Mouse (Mus musculus): Measurements from ENCODE around the gene Msln.
A peak's percentile ranks its signal among the peaks of the same experiment; 100 is the strongest.
"Not testable (repeated sequence)": the region's sequence is repeated elsewhere in the genome, so short reads cannot be mapped to it uniquely, and the experiment has no call there.

Msln gene

DNA sequence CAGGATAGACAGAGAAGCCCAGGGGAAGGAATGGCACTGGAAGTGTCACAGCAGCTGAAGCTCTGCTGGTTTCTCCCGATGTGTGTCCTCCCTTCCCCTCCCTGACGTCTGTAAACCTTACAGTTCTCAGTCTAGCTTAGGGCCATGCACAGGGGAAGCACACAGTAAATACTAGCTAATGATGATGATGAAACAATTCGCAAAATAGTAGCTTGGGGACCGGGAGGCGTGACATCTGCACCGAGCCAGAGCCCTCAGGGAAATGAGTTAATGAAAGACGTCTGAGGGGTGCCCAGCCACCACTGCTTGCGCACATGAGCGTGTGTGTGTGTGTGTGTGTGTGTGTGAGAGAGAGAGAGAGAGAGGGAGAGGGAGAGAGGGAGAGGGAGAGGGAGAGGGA, 15.2 kb upstream of the Msln start:
- DNase-seq, result no peak

DNA sequence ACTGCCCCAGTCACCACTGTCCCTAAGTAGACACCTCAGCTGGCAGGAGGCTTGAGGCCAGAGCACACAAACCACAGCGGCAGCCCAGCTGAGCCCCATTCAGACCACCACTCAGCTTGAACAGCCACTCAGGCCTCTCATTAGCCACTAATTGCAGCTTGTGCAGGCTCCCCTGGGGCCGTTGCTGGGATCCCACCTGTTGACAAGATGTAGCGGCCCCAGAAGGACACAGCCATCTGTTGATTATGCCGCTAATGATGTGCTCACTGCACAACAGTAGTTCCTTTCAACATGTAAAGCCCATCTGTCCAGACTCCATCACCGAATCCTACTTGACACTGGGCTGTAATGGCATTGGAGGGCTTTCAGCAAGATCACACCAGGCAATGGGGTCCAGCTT, 11.7 kb upstream of the Msln start:
- no peak for DNase-seq

DNA sequence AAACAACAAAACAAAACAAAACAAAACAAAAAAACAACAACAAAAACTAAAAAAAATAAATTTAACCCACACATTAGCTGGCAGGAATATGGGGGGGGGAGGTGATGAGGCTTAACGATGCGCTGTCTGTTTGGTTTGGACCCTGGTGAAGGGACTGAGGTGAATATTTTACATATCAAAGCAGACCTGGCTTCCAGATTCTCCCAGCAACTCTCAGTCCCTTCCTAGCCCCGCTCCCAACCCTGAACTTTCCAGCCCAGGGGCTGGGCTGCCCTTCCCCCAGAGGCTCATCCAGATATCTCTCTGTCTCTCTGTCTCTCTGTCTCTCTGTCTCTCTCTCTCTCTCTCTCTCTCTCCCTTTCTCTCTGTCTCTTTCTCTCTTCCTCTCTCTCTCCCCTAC, 8.4 kb upstream of the Msln start:
- no peak for DNase-seq

DNA sequence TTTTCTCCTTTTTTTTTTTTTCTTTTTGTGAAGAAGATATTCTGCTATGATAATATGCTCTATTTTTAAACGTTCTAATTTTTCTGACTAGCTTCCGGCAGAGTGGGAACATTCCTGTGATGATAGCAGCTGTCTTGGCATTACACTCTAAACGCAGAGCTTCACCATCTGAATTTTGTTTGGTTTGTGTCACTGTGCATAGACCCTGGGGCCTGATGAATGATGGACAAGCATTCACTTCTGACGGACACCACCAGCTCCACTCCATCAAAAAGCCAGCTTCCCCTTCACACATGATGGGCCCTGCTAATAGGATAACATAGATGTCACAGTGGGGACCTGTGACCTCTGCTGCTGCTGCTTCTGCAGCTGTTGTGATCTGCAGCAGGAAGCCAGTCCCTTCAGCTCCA, 7.4 kb upstream of the Msln start:
- DNase-seq, result no peak

DNA sequence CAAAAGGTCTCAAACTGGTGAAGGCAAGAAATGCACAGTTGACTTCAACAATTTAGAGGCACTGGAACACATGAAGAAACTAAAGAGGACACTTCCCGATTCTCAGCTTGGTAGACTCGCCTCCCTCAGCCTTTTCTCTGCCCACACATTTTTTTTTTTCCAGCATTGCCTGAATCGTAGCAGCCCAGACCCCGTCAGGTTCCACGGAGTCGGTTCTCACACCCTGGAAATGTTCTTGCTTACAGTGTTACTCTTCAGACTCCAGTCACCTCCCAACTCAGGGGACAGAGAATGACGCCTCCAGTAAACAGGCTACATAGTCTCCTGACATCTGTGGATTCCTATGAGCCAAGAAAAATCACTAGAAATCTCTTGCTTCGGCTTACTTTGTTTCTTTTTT, 6.0 kb upstream of the Msln start:
- DNase-seq, result no peak

DNA sequence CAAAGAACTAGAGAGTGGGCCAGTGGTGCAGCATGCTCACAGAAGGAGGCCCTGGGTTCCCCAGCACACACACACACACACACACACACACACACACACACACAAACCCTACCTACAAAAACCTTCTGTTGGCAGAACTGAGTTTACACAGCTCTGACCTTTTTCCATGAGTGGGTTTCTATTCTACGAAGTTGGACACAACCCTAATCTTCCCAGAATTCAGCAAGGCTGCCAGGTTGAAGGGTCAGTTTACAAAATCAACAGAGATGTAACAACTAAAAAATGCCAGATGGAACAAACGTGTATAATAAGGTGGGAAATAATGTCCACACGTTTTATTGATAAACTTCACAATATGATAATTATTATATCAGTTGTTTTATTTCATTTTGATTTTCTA, 3.5 kb upstream of the Msln start:
- DNase-seq, result no peak

DNA sequence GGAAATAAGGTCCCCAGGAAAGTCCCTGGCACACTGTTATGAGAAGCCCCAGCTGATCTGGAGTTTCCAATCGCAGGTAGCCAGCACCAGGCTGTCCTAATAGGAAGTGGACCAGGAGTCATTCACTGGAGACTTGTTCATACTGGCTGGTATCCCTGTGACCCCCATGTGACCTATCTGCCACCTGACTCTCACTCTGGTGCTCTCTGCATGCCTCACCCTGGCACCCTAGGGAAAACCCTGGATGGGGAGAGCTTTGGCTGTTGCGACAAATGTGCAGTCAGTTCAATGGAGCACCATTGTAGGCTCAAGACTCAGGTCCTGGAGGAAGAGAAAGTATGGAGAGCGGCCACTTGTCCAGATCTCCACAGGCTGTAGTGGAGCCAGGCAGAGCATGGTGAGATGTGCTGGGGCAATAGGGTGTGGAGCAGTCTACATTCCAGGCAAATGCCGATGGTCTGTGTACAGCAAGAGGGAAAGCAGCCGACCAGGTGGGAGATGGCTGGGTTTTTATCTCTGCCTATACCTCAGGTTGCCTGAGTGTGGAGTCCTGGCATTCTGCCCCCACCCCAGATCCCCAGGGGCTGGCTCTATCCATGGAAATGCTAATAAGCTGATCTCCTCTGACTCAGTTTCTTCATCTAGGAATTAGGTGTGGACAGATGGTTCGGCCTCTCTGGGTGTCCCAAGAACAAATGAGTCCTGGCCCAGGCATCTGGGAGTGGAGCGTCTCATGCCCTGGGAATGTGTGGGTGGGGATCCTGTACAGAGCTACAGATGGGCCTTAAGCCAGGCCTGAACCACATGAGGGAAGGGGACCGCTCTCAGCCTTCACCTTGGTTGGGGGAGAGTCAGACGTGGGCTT, 2.4 kb upstream of the Msln start:
- no peak for DNase-seq

DNA sequence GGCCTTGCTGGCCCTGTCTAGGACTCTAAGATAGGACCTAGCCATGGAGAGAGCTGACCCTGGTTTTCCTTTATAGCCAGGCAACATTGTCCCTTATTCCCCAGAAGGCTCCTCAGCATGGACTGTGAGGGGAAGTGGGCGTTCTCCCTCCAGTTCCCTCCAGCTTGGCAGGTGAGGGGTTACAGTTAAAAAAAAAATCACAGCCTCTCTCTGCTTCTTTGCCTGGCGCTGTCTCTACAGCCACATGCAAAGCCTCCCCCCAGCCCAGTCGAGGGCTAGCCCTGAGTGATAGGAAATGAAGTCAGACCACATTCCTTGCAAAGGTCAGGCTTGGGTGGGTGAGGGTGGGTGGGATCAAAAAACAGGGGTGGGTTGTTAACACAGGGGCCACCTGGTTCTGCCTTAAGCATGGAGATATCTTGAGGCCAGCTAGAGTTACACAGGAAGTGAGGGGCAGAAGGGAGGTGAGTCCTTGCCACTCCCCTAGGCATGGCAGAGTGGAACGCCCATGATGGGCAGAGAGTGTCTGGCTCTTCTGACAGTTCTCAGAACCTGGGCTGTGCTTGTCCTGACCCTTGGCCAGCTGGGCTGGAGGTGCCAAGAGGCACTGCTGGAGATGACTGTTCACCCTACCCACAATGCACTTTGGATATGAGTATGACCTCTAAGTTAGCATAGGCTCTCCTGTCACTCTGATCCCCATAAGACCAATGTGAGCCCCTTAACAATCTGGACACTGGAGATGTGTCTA, 1.6 kb upstream of the Msln start:
- DNase-seq, result no peak

DNA sequence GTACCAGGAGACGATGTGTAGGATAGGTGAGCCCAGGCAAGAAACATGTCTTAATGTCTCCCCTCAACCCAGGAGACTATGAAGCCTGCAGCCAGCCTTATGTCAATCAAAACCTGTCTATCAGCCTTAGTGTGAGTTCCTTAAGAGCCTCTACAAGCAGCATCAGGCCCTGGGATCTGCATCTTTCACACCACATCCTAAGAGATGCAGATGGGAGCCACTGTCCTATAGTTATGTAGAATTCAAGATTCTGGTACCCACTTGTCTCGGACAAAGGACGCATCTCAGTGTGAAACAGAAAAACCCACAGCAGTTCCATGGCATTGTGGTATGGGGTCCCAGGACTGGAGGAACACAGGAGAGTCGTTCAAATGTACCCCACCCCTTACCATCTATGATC, 908 bp upstream of the Msln start:
- DNase-seq, result no peak

DNA sequence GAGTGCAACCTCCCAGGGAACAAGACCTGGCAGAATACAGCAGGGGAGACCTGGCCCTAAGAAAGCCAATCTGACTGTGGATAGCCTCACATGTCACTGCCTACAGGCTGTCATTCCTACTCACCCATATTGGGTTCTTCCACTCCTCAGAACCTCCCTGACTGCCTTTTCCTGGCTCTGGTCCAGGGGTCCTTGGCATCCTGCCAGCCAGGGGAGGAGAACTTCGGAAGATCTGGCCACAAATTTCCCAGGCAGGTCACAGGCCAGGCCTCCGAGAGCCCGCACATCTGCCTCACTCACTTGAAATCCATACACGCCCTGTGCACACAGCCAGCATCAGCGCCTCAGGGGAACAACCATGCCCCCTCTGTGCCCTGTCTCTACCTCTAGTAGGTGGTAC, 2.7 kb downstream of the Msln start:
- DNase-seq, result peak; percentile 50 to 79

DNA sequence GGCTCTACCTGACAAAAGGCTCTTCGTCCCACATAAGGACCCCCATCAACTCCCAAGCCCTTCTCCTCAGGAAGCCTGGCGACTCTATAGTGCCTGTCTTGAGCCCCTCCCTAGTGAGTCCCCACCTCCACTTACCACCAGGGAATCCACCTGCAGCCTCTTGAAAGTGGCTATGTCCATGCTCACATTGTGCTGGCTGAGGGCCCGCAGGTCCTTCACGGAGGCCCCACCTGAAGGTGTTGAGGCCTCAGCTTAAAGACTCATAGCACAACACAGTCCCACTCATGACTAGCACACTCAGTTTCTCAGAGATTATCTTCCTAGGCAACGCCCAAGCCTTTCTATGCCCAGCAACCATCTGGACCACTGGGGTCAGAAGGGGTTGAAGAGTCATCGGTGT, 4.9 kb downstream of the Msln start:
- no peak for DNase-seq

DNA sequence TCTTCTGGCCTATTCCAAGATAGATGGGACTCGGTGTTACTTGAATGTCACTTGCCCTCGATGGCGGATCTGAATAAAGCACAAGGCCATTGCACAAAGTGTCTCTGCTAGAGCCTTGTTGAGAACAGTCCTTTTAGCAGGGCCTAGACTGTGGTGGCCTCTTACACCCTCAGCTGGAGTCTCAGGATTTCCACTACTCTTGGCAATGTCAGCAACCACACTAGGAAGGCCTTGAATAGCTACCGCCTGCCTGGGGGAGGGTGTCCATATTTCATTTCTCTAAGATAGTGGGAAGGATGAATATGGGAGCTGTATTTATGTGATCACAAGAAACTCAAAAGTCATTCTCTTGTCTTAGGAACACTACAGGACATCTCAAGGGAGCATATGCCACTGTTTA, 5.9 kb downstream of the Msln start:
- no peak for DNase-seq

DNA sequence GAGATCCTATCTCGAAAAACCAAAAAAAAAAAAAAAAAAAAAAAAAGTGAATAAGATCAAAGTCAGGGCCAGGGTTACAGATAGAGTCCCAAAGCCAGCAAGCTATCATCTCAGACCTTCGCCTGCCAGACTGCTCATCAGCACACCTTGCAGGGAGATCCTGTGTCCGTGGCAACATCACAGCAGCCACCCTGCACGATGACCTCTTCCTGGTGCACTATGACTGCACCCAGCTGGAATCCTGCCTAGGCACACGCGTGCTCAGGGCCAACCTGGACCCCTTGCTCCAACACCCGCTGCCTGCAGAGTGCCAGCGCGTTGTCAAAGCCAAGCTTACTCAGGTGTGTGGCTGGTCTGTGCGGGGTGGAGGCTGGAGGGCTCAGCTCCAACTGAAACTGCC, 9.9 kb downstream of the Msln start:
- no peak for DNase-seq

DNA sequence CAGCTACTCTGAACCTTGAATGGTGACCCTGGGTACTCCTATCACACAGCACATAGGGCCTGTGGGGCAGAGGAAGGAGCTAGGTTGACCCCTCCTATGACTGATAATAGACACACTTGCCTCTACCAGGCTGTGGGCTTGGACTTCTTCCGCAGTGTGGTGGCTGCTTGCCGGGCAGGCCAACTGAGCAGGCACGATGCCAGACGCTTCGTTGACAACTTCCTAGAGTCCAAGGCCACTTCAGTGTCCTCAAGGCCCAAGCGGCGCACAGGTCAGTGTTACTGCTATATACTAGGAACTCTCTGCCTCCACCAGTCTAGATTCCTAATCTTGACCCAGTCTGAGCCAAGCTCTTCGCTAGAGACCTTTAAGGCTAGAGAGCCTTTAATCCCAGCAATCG, 10.3 kb downstream of the Msln start:
- peak in 1 of 2 experiments; percentile 32 for DNase-seq

DNA sequence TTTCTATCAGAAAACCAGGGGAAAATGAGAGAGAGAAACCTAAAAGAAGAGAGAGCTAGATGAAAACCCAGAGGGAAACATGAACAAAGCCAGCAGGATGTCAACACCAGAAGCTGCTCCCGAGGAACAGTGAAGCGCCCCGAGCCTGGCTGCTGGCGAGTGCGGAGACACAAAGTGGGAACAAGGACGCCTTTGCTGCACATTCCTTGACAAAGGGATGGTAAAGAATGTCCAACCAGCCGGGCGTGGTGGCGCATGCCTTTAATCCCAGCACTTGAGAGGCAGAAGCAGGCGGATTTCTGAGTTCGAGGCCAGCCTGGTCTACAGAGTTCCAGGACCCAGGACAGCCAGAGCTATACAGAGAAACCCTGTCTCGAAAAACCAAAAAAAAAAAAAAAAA, 12.7 kb downstream of the Msln start:
- not testable (repeated sequence) for DNase-seq

DNA sequence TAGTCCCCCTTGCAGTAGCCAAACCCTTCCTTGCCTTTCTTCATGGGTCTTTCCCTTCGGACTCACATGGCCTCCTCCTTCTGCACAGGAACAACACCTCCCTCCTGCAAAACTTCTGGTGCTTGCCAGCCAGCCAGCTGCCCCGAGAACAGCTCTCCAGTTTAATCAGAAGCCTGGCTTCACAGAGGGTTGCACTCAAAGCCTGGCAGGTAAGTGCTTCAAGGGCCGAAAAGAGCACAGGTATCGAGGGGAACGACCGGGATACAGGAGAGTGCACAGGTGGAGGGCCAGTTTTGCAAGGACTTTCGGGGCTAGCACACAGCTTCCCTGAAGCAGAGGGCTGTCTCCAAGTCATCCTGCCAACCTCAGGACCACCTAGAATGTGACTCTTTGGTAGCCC, 15.3 kb downstream of the Msln start:
- DNase-seq, result no peak

DNA sequence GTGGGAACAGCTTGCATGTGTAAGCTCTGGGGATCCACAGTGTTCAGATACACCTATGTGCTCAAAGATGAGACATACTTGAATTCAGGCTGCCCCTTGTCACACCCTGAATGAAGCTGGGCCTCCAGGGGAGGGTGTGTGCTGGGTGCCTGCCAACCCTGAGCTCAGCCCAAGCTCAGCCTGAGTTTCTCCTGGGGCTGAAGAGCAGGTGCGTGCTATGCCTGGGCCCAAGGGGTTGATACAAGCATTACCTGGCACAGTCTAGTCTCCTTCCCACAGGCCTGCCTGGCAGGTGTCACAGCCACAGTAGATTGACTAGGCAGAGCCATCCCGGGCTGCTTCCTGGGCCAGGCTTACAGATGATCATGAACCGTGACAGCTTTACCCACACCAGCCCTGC, 18.4 kb downstream of the Msln start, which contains the start of gene Mslnl:
Mslnl (plus strand) TSS at position 298 of the 400 bp plus-strand sequence.
- no peak for DNase-seq

DNA sequence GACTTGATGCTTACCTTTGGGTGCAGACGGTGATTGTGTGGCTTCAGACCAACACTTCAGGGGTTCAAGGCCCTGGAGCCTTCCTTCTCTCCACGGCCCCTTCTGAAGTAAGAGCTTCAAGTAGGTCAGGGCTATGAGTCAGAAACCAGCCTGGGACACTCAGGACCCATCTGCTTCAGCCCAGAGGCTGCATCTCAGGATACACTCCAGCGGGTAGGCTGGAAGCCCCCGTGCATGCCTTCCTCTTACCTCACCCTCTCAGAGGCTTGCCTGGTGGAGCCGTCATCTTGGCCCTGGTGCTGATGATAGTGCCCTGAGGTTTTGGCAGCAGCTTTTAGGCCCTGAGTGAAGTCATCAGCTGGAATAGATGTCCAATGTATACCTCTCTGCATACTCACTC, 18.9 kb downstream of the Msln start:
- DNase-seq, result no peak

DNA sequence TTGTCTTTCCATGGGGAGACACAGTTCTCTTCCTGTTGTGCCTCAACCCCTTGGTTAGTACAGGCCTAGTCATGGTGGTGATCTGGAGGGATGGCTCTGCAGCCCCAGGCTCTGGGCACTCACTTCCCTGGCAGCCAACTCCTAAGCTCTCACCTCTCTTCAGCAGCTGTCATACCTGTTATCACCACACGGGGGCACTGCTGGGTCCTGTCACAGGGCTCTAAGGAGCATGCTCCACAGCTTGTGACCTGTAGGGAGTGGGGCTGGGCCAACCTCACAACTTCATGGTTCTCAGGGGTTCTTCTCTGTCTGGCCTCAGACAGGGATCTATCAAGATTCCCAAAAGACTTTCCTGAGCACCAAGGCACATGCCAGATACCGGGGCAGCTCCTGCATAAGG, 22.1 kb downstream of the Msln start:
- DNase-seq, result peak; percentile 90 to 96

DNA sequence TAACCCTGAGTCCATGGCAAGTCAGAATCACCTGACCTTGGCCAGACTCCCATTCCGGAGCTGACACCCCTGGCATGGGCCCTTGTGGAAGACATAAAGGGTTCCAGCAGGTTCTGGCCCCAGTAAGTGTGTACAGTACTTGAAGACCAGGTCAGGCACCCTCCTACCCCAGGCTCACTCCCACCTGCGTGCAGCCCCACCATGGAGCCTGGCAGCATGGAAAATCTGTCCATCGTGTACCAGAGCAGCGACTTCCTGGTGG, 26.2 kb downstream of the Msln start:
- peak in 1 of 2 experiments; percentile 69 for DNase-seq

DNA sequence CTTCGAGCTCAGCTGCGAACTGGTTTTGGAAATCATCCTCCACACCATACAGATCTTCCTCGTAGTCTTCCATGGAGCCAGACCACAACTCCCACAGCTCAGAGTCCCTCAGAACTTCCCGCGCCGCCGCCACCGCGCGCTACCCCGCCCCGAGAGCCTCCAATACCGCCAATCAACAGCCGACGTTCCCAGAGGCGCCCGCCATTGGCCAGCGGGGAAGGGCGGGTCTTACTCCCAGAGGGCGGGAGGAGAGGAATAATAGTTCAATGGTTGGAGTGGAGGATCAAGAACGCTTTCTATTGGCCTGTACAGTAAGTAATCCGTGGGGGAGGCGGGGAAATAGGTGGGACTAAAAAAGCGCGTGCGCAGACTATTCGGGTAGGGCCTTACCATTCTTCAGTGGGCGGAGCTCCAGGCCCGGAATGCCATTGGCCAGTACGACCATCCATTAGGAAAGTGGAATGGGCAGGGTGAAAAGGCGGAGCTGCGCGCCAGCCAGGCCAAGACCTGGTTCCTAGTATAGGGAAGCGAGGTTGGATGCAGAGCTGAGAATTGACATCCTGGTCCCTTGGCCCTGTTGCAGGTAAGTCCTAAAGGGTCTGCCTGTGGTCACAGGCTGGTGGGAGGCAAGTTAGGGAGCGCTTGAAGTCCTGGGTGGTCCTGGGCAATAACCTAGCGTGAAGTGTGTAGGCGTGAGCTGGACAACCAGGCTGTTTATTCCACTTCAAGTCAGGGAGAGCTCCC, 26.7 kb downstream of the Msln start, which contains the start of the genes Chtf18 and Rpusd1:
Chtf18 (minus strand) TSS at position 155 of the 744 bp plus-strand sequence.
Rpusd1 (plus strand) TSS at position 406 of the 744 bp plus-strand sequence.
- DNase-seq, result peak; percentile 99 to 100

DNA sequence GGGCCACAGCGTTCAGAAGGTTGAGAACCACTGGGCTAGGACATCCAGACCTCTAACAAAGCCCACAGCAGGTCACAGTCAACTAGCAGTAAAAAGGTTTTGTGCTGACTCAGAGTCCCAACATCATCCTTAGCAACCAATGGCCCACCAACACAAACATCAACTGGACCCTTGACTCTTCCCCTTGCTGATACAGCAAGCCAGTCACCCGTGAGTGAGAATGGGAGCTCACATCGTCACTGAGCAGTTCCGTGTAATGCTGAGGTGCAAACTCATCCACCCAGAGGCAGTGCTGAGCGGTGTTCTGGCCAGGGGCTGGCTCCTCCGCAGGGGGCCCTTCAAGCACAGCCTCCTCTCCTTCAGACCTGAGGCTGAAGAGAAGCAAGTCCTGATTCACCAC, 28.9 kb downstream of the Msln start:
- DNase-seq, result no peak

DNA sequence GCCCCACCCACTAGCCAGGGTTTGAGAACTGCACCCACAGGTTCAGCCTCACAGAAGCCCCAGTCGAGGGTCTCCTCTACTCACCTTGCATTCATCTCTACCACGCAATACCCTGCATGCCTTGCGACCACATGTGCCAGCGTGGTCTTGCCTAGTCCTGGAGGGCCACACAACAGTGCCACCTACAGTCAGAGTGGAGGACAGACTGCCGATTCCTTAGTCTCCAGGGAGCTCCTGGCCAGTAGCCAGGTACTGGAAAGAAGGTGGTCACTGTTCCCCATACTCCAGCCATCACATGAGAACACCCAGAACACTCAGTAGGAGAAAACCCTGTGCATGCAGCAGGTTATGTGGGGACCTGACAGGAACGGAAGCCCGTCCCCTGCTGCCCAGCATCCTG, 30.3 kb downstream of the Msln start:
- DNase-seq, result peak in 1 of 2 experiments; percentile 43

DNA sequence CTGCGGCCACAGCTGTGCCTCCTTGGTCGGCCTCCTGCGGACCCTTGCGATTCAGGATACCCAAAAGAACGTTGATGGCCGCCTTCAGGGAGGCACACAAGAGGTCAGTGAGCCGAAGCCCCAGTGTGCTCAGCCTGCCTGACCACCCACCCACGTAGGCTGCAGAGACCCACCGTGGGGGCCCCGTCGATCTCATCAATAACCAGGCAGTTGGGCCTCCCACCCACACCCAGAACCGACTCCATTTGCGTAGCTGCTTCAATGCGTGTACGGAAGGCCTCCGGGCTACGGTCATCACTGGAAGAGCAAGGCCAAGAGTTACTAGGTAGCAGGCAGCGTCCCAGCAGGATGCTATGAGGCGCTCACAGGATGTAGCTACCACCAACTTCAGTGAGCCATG, 30.7 kb downstream of the Msln start:
- DNase-seq, result no peak

All from cerebellum, postnatal 14 days (tissue).